Mouse (Mus musculus) limb, embryonic 13.5 days (tissue): Measurements from ENCODE around the gene Fip1l1. TPM values are rescaled to one million over a fixed set of nuclear protein-coding genes. Genes with fewer than 3 reads are reported as not detected.

Source experiments
- ATAC-seq: fragments of 200-750 bp; cut with Nextera tagmentation; 2 replicates; pipeline ENCODE4 v1.8.0; 2017; ENCODE audit warnings: low read depth, moderate number of reproducible peaks, moderate TSS enrichment; ENCODE audit not compliant: low FRiP score
- H3K27ac ChIP-seq: fragments of 300-500 bp; sonication (generic); 2 replicates; pipeline ENCODE4 v1.5.1; 2015; ENCODE audit warnings: inconsistent platforms, mild to moderate bottlenecking, moderate library complexity
- H3K27me3 ChIP-seq: fragments of 300-500 bp; sonication (generic); 2 replicates; pipeline ENCODE4 v1.6.1; 2015; ENCODE audit warnings: mild to moderate bottlenecking, inconsistent platforms
- H3K36me3 ChIP-seq: fragments of 300-500 bp; sonication (generic); 2 replicates; pipeline ENCODE4 v1.6.1; 2015; ENCODE audit warnings: inconsistent platforms, mild to moderate bottlenecking, moderate library complexity
- H3K4me1 ChIP-seq: fragments of 300-500 bp; sonication (generic); 2 replicates; pipeline ENCODE4 v1.6.1; 2015; ENCODE audit warnings: inconsistent platforms
- H3K4me2 ChIP-seq: fragments of 300-500 bp; sonication (generic); replicated peaks from 2 replicates; pipeline ENCODE4 v1.6.1; 2015; ENCODE audit warnings: inconsistent platforms, mild to moderate bottlenecking, moderate library complexity
- H3K4me3 ChIP-seq: fragments of 300-500 bp; sonication (generic); 2 replicates; pipeline ENCODE4 v1.5.1; 2015; ENCODE audit warnings: moderate library complexity, mild to moderate bottlenecking, inconsistent platforms
- H3K9ac ChIP-seq: fragments of 300-500 bp; sonication (generic); 2 replicates; pipeline ENCODE4 v1.6.1; 2015; ENCODE audit warnings: mild to moderate bottlenecking, inconsistent platforms
- H3K9me3 ChIP-seq: fragments of 300-500 bp; sonication (generic); 2 replicates; pipeline ENCODE4 v1.6.1; 2016; ENCODE audit warnings: inconsistent platforms
- WGBS: fragments of 180-500 bp; shearing (Covaris S2); methylation state at CpG from one replicate; pipeline ENCODE4 v1.1.7; 2015; 5-methylcytosine and 5-hydroxymethylcytosine counted together
- polyA plus RNA-seq: library from polyadenylated mRNA; unstranded; fragments of >200 nt; fragmentation: Nextera tagmentation; extraction: Ambion mirVana; gene quantifications from 2 replicates; pipeline ENCODE4 v1.2.1, GENCODE M21; 2015

The Fip1l1 gene
- 102 and 110 TPM in 2 replicates for polyA plus RNA-seq

DNA sequence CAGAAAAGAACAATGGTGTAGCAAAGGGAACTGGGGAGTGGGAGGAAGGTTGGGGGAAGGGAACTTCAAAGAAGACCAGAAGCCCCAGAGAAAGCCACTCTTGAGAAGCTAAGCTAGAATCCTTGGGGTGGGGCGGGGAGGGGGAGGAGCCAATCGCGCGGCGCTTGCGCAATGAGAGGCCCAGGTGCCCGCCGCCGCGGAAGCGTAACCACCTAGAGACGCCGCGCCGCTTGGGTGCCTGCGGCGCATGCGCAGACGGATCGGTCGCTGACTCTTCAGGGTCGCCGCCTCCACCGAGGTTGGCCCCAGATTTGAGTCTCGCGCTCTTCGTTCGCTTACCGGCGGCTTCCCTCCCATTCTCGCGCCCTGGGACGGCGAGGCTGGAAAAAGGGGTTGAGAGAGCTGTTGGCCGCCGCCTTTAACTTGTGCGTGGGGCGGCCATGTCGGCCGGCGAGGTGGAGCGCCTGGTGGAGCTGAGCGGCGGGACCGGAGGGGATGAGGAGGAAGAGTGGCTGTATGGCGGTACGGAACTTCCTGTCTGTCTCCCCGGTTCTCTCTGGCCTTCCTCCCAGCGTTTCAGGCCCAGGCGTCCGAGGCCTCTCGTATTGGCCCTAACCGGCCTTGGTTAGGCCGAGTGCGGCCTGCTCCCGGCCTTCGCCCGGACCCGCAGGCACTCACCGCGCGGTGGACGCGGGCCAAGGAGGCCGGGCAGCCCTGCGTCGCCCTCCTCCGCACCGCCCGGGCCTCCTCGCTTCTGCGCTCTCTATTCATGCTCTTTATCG is at the start of gene Fip1l1:
TSS of gene Fip1l1 (plus strand) at position 210 of the 782 bp plus-strand sequence.
- H3K9me3 ChIP-seq, result no peaks in the 10 kb centered on the region
- no peaks in the 10 kb centered on the region for H3K27me3 ChIP-seq
- peak within 1 kb of the TSS; percentile 94 for H3K9ac ChIP-seq
- peak within 1 kb of the TSS; percentile 79 for H3K4me2 ChIP-seq
- peak within 1 kb of the TSS; percentile 91 for H3K4me3 ChIP-seq
- ATAC-seq, result peak; percentile 90
- H3K36me3 ChIP-seq, result peaks cover 16% of the 10 kb centered on the region
- H3K4me1 ChIP-seq, result peaks cover 25% of the 10 kb centered on the region
- WGBS, result under 1% methylated on average over 72 of the region's 73 CpGs
- peak within 1 kb of the TSS; percentile 92 for H3K27ac ChIP-seq

DNA sequence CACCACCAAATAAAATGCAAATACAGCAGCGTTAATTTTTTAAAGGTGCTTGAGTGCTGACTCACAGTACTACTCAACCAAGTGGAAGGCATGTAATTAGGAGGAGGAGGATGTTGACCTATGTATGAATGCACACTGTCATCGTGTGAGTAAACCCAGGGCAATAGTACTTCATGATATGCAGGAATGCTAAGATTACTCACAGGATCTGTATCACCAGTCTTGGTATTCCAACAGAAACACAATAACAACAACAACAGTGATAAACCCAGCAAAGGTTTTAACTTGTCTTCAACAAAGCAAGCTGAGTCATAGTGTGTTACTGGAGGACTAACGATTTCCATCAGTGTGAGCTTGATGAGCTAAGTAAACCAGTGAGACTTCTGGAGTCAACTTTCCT is 42.5 kb upstream of the Fip1l1 start:
- Histone ChIP-seq H3K9me3 (no peaks in the 10 kb centered on the region), H3K36me3 (no peaks in the 10 kb centered on the region), H3K9ac (no peak overlapping the region), H3K4me3 (no peak overlapping the region), H3K4me2 (no peak overlapping the region), H3K27ac (no peak overlapping the region), H3K4me1 (no peaks in the 10 kb centered on the region), H3K27me3 (no peaks in the 10 kb centered on the region)
- no peak for ATAC-seq
- 84% methylated on average over 3 of the region's 3 CpGs for WGBS

DNA sequence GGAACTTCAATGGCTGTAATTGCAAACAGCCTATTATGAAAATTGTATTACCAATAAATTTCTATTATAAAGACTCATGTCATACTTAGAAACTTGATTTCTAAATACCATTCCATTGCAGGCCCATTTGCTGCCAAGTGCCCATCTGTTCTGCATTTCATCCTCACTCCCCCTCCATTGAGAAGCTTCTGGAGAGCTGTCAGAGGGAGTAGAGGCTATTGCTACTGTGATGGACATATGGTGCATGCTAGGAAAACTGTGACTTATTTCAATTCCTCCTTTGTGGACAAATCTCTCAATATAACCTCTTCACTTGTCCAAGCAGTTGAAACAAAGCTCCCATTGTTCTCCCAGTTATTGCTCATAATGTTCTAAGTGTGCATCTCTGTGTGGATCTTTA is 23.6 kb upstream of the Fip1l1 start:
- Histone ChIP-seq H3K9me3 (no peaks in the 10 kb centered on the region), H3K4me2 (no peak overlapping the region), H3K9ac (no peak overlapping the region), H3K36me3 (peaks cover 3% of the 10 kb centered on the region; the same call in 1 of the 2 replicates), H3K27ac (no peak overlapping the region), H3K4me3 (no peak overlapping the region), H3K27me3 (no peaks in the 10 kb centered on the region), H3K4me1 (no peaks in the 10 kb centered on the region)
- no peak for ATAC-seq

DNA sequence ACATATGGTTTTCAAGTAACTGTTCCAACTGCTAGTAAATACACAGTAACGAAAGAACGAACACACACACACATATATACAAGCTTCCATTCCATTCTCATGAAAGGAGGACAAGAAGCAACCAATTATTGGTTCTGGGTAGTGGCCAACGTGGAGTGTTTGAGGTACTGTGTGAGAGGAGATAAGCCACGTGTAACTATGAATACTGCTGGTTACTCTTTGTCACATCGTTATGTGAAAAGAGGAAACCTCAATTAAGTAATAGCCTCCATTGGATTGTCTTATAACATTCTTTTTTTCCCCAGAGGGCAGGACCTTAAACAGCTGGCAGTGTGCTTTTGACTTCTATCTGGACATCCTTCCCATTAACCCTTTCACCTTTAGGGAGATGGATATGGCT is 8.2 kb upstream of the Fip1l1 start:
- no peak for ATAC-seq
- Histone ChIP-seq H3K36me3 (no peaks in the 10 kb centered on the region), H3K9me3 (no peaks in the 10 kb centered on the region), H3K4me3 (no peak overlapping the region), H3K4me2 (no peak overlapping the region), H3K4me1 (peaks cover 16% of the 10 kb centered on the region), H3K9ac (no peak overlapping the region), H3K27ac (no peak overlapping the region), H3K27me3 (no peaks in the 10 kb centered on the region)
- 78% methylated on average over 5 of the region's 5 CpGs for WGBS

DNA sequence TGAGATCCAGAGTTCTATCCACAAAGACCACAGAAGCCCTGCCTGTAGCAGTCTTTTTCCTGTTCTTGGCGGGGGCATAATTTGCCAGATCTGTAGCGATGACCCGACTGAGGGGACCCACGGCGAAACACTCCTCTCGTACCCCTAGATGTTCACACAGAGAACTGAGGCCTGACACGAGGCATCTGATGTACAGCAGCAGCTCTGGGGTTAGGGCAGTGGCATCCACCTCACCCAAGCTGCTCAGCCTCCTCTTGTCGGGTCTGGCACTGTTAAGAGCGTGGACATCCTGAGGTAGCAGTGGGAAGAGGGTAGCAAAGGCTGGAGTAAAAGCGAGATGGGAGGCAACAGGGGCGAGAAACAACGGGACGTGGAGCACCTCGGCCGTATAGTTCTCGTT is 4.5 kb upstream of the Fip1l1 start:
- WGBS, result 23% methylated on average over 16 of the region's 16 CpGs
- ATAC-seq, result no peak
- Histone ChIP-seq H3K9ac (peak overlapping the region; percentile 72), H3K9me3 (no peaks in the 10 kb centered on the region), H3K27ac (no peak overlapping the region), H3K4me2 (peak overlapping the region; percentile 98), H3K27me3 (no peaks in the 10 kb centered on the region), H3K4me3 (peak overlapping the region; percentile 69), H3K4me1 (peaks cover 19% of the 10 kb centered on the region), H3K36me3 (no peaks in the 10 kb centered on the region)

DNA sequence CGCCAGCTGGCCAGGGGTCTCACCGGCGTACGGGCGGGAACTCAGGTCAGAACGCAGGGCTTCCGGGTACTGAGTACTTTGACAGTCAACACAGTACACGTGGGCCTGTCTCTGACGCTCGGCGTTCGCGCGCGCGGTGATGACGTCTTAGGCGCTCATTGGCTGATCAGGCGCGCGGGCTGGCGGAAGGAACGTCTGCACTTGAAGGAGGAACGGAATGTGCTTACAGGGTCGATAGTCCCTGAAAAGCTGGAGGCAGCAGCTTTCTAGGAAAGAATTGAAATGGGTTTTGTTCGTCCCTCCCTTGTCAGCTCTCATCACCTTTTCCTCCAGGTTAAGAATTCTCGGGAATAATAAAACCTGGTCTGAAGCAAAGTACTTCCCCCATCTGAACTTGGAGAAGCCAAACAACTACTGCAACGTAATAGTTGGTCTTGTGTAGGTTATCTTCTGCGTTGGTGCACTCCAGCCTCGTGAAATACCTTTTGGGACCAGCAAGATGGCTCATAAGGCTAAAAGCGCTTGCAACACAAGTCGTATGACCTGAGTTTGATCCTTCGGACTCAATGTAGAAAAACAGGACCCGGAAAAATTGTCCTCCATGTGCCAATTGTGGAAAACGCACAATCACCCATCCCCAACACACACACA is 3.5 kb upstream of the Fip1l1 start, which contains the start of gene Scfd2:
TSS of gene Scfd2 (minus strand) at position 130 of the 651 bp plus-strand sequence.
- H3K9ac ChIP-seq, result peak within 1 kb of the TSS; percentile 72
- no peaks in the 10 kb centered on the region for H3K9me3 ChIP-seq
- no peaks in the 10 kb centered on the region for H3K36me3 ChIP-seq
- H3K27me3 ChIP-seq, result no peaks in the 10 kb centered on the region
- peak within 1 kb of the TSS; percentile 98 for H3K4me2 ChIP-seq
- H3K4me1 ChIP-seq, result peaks cover 26% of the 10 kb centered on the region
- H3K4me3 ChIP-seq, result peak within 1 kb of the TSS; percentile 69
- peak; percentile 82 for ATAC-seq
- 7% methylated on average over 35 of the region's 35 CpGs for WGBS
- H3K27ac ChIP-seq, result peak within 1 kb of the TSS; percentile 12; the same call in 1 of the 2 replicates

DNA sequence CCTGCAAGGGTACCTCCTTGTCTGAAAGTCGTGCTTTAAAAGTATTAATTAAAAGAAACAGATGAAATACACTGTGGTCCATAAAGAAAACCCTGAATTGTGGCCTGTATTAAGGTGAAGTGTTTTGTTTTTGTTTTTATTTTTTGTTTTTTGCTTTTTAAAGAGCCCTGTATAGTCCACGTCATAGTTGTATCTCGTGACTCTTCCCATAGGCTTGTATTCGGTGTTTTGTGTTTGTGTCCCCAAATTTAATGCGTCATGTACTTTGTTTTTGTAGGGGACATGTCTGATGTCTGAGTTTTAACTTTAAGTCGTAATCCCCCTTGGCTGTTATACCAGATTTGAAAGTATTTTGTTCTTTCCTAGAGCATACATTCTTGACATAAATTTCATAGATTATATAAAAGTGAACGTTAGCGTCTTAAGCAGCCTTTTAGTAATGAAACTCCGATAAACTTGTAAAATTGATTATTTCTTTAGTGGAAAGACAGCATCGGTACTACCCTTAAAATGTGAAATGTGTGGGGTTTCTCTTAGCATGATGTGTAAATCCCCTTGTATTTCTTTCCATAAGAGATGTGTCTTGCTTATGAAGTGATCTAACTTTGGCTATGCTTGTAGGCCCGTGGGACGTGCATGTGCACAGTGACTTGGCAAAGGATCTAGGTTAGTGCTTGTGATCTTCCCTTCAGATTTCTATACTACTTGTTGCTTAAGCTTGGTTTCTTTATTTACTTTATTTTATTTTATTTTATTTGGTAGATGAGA is 1.1 kb downstream of the Fip1l1 start:
- WGBS, result 44% methylated on average over 12 of the region's 12 CpGs
- no peak overlapping the region for H3K27ac ChIP-seq
- ATAC-seq, result no peak

DNA sequence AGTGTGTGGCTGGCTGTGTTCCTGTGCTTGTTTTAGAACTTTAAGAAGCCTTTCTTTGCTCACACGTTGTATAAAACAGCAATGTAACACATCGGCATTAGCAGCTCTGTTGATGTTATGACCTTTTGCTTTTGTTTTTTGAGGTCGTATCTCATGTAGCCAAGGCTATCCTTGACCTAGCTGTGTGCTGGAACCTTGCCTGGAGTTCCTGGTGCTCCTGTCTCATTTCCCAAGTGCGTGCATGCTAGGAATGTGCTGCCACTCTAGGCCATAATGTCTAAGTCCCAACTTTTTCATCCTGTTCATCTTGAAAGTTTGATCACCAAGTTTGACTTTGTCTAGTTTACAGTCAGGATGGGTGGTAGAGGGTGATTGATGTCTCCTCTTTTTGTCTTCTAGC is 10.4 kb downstream of the Fip1l1 start:
- Histone ChIP-seq H3K9ac (no peak overlapping the region), H3K9me3 (no peaks in the 10 kb centered on the region), H3K27me3 (no peaks in the 10 kb centered on the region), H3K4me2 (no peak overlapping the region), H3K4me1 (no peaks in the 10 kb centered on the region), H3K36me3 (peaks cover 73% of the 10 kb centered on the region), H3K27ac (no peak overlapping the region), H3K4me3 (no peak overlapping the region)
- no peak for ATAC-seq
- 92% methylated on average over 4 of the region's 4 CpGs for WGBS

More for the DNA sequence above, 1.1 kb downstream of the Fip1l1 start:
- H3K4me2 ChIP-seq, result peak overlapping the region; percentile 79
- peaks cover 17% of the 10 kb centered on the region for H3K4me1 ChIP-seq
- H3K9ac ChIP-seq, result peak overlapping the region; percentile 94
- peak overlapping the region; percentile 91 for H3K4me3 ChIP-seq
- no peaks in the 10 kb centered on the region for H3K27me3 ChIP-seq
- no peaks in the 10 kb centered on the region for H3K9me3 ChIP-seq
- peaks cover 23% of the 10 kb centered on the region for H3K36me3 ChIP-seq

DNA sequence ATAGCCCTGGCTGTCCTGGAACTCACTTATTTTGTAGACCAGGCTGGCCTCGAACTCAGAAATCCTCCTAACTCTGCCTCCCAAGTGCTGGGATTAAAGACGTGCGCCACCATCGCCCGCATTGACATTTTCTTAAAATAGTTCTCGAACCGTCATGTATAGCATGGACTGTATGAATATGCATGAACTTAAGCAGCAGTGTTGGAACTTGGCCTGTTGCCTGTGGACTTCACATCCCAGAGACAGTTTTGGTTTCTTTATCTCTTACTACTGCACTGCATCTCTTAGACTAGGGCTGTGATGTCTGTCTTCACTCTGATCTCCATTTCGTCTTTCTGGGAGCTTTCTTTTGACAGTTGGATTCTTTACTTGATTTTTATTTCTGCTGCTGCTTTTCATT is 14.3 kb downstream of the Fip1l1 start:
- no peak overlapping the region for H3K9ac ChIP-seq
- no peak overlapping the region for H3K27ac ChIP-seq
- no peak overlapping the region for H3K4me3 ChIP-seq
- H3K4me1 ChIP-seq, result no peaks in the 10 kb centered on the region
- no peak overlapping the region for H3K4me2 ChIP-seq
- peaks cover 67% of the 10 kb centered on the region for H3K36me3 ChIP-seq
- H3K27me3 ChIP-seq, result no peaks in the 10 kb centered on the region
- WGBS, result 96% methylated on average over 8 of the region's 8 CpGs
- ATAC-seq, result no peak
- H3K9me3 ChIP-seq, result no peaks in the 10 kb centered on the region

DNA sequence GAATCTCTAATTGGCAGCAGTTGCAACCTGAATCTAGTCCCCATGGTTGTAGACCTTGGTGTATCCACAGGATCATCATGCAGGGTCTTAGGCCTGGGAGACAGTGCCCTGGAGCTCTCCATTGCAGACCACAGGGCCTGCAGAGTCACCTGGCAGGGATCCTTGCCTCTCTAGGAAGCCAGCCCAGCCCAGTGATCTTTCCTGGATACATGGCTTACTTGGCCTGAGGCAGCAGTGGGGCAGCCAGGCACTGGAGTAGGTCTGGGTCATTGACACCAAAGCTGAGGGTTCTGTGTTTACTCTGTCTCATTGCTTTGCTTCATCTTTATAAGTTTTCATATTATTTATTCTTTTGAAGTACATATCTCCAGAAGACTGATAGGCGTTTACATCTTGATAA is 25.9 kb downstream of the Fip1l1 start:
- no peak overlapping the region for H3K4me2 ChIP-seq
- whole genome bisulfite sequencing, result 90% methylated on average over 1 of the region's 1 CpGs
- no peaks in the 10 kb centered on the region for H3K4me1 ChIP-seq
- H3K27me3 ChIP-seq, result no peaks in the 10 kb centered on the region
- no peaks in the 10 kb centered on the region for H3K9me3 ChIP-seq
- H3K9ac ChIP-seq, result no peak overlapping the region
- H3K36me3 ChIP-seq, result peaks cover 72% of the 10 kb centered on the region
- H3K27ac ChIP-seq, result no peak overlapping the region
- no peak for ATAC-seq
- H3K4me3 ChIP-seq, result no peak overlapping the region

DNA sequence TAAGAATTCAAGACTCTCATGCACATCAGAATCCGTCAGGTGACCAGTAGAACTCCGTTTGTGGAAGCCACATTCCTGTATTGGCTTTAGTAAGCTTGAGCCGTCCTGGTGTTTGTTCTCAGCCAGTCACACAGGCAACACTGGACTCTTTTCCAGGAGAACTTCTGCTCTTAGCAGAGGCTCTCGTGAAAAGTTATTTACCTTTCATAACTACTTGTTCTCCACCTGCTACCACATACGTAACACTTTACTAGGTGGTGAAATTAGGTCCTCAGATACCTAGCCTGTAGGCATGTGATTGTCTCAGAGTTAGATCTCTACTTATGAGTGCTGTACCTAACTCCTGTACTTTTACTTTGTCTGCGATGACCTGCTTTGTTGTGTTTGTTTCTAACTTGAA is 36.5 kb downstream of the Fip1l1 start:
- H3K27me3 ChIP-seq, result no peaks in the 10 kb centered on the region
- ATAC-seq, result no peak
- WGBS, result 83% methylated on average over 6 of the region's 6 CpGs

DNA sequence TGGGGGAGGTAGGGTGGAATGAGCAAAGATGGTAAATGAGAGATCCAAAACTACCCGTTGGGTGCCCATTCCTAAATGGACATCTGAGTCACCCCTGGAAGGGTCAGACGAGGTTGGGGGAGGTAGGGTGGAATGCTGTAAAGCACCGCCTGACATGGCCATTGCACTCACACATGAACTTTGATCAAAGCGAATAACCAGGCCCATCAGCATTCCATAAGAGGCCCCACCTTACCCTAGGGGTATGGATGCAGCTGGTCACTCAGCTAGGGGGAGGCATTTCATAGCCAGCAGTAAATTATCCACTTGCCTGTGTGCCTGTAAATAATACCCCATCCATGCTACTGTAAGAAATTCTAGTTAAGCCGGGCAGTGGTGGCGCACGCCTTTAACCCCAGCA is 53.9 kb downstream of the Fip1l1 start:
- Histone ChIP-seq H3K9ac (no peak overlapping the region), H3K36me3 (peaks cover 62% of the 10 kb centered on the region), H3K27me3 (no peaks in the 10 kb centered on the region), H3K4me2 (no peak overlapping the region), H3K9me3 (no peaks in the 10 kb centered on the region), H3K27ac (no peak overlapping the region), H3K4me3 (no peak overlapping the region), H3K4me1 (peaks cover 16% of the 10 kb centered on the region; the same call in 1 of the 2 replicates)
- ATAC-seq, result no peak
- WGBS, result 64% methylated on average over 7 of the region's 7 CpGs

More for the DNA sequence above, 36.5 kb downstream of the Fip1l1 start:
- Histone ChIP-seq H3K36me3 (peaks cover 50% of the 10 kb centered on the region), H3K9me3 (no peaks in the 10 kb centered on the region), H3K27ac (no peak overlapping the region), H3K4me1 (no peaks in the 10 kb centered on the region), H3K4me2 (no peak overlapping the region), H3K9ac (no peak overlapping the region), H3K4me3 (no peak overlapping the region)
